Mouse (Mus musculus): ENCODE measurements around the gene Rbm6. TPM values are rescaled to one million over a fixed set of nuclear protein-coding genes. Genes with fewer than 3 reads are reported as not detected.

The Rbm6 gene
- total RNA-seq, 2 experiments from 2014 or later, result 35.9 to 56.7 TPM

- no peak for DNase-seq
These were observed 7.4 kb upstream of the Rbm6 start for GRCm38 (mm10) chr9:107880411-107880810.

- peak; percentile 95 for DNase-seq
These were observed 513 bp downstream of the Rbm6 start for GRCm38 (mm10) chr9:107872350-107873098.

GRCm38 (mm10) chr9:107866081-107866480 lies 7.0 kb downstream of the Rbm6 start:
- DNase-seq, result no peak

- DNase-seq, result no peak
These were observed 8.5 kb downstream of the Rbm6 start for GRCm38 (mm10) chr9:107864493-107864892.

- no peak for DNase-seq
These were observed 14.7 kb downstream of the Rbm6 start for GRCm38 (mm10) chr9:107858343-107858742.

- DNase-seq, result no peak
These were observed 24.1 kb downstream of the Rbm6 start for GRCm38 (mm10) chr9:107848922-107849321.

- DNase-seq, result no peak
These were observed 30.3 kb downstream of the Rbm6 start for GRCm38 (mm10) chr9:107842709-107843108.

GRCm38 (mm10) chr9:107838869-107839268 lies 34.2 kb downstream of the Rbm6 start:
- no peak for DNase-seq

GRCm38 (mm10) chr9:107833826-107834225 lies 39.2 kb downstream of the Rbm6 start:
- DNase-seq, result no peak

- DNase-seq, result no peak
These were observed 41.3 kb downstream of the Rbm6 start for GRCm38 (mm10) chr9:107831765-107832164.

GRCm38 (mm10) chr9:107812132-107812531 lies 60.9 kb downstream of the Rbm6 start:
- no peak for DNase-seq

GRCm38 (mm10) chr9:107810985-107811384 lies 62.1 kb downstream of the Rbm6 start:
- DNase-seq, result no peak

GRCm38 (mm10) chr9:107791714-107792113 lies 81.3 kb downstream of the Rbm6 start:
- no peak for DNase-seq

- no peak for DNase-seq
These were observed 90.4 kb downstream of the Rbm6 start for GRCm38 (mm10) chr9:107782536-107783203.

- no peak for DNase-seq
These were observed 96.2 kb downstream of the Rbm6 start for GRCm38 (mm10) chr9:107776809-107777208.

GRCm38 (mm10) chr9:107774411-107774810 lies 98.6 kb downstream of the Rbm6 start:
- DNase-seq, result no peak

- no peak for DNase-seq
These were observed 101.3 kb downstream of the Rbm6 start for GRCm38 (mm10) chr9:107771782-107772181.

- DNase-seq, result peak; percentile 95
These were observed 102.4 kb downstream of the Rbm6 start, which contains the start of gene Rbm5 for GRCm38 (mm10) chr9:107770374-107771290. Gene Rbm5, minus strand, starts transcription at chr9:107770996.

GRCm38 (mm10) chr9:107770037-107770373 lies 103.0 kb downstream of the Rbm6 start:
- DNase-seq, result no peak

GRCm38 (mm10) chr9:107769445-107770000 lies 103.5 kb downstream of the Rbm6 start:
- DNase-seq, result no peak

GRCm38 (mm10) chr9:107768851-107769250 lies 104.2 kb downstream of the Rbm6 start:
- DNase-seq, result peak; percentile 47

- no peak for DNase-seq
These were observed 113.4 kb downstream of the Rbm6 start for GRCm38 (mm10) chr9:107759593-107759992.
